ENCODE assay signal across 8 mouse cellular contexts in genomic region chr3:80079801-80080418, GRCm38 (mm10).
A peak's percentile ranks its signal among the peaks of the same experiment; 100 is the strongest.
DNase-seq lines count a peak whose midpoint lies in the region; ATAC-seq and TF ChIP-seq lines count a peak whose summit lies in the region.

No protein-coding gene starts in this region.

- peak; percentile 87 for TF ChIP-seq CTCF in gastrocnemius, adult 2 months (IDR thresholded peaks at IDR 0.05)
- TF ChIP-seq CTCF in intestine, postnatal 0 days (IDR thresholded peaks at IDR 0.05; ENCODE audit: low read depth), result peak; percentile 92

- ATAC-seq in liver, embryonic 11.5 days (replicated peaks; ENCODE audit: low FRiP score), result no peak
- ATAC-seq in intestine, postnatal 0 days, result no peak
- ATAC-seq in midbrain, embryonic 13.5 days, result 0 out of 2 replicates have a peak, but pooled peaks have one; percentile 30

- 22% methylated on average over 10 of the region's 10 CpGs for WGBS in liver, embryonic 11.5 days
- 16% methylated on average over 10 of the region's 10 CpGs for WGBS in intestine, postnatal 0 days
- WGBS in midbrain, embryonic 13.5 days, result 19% methylated on average over 10 of the region's 10 CpGs

- H3K4me2 ChIP-seq in liver, embryonic 11.5 days, result no peak overlapping the region
- peak overlapping the region; percentile 55 for H3K4me2 ChIP-seq in intestine, postnatal 0 days (replicated peaks; ENCODE audit: low read depth)
- H3K4me2 ChIP-seq in midbrain, embryonic 13.5 days (replicated peaks), result peak overlapping the region; percentile 32

- no peaks in the 10 kb centered on the region for H3K4me1 ChIP-seq in liver, embryonic 11.5 days (replicated peaks; ENCODE audit: control insufficient read depth, insufficient read depth, low read length)
- H3K4me1 ChIP-seq in intestine, postnatal 0 days (replicated peaks; ENCODE audit: control insufficient read depth, insufficient read depth, low read length), result no peaks in the 10 kb centered on the region
- no peaks in the 10 kb centered on the region; the same call in 1 of the 2 replicates for H3K4me1 ChIP-seq in midbrain, embryonic 13.5 days (replicated peaks)

- intact Hi-C loops in gastrocnemius, adult 2 months (cut with DNase I), result no loop called here
- intact Hi-C loops in left cerebral cortex, postnatal 36 days (cut with DNase I), result loop anchor here (2.0 to 10.0 kb wide), 5 partner anchors 177 to 1845 kb away; no protein-coding TSS in a partner anchor

- H3K36me3 ChIP-seq in liver, embryonic 11.5 days (ENCODE audit: control insufficient read depth, insufficient read depth, low read length), result no peaks in the 10 kb centered on the region
- H3K36me3 ChIP-seq in intestine, postnatal 0 days (ENCODE audit: control insufficient read depth, insufficient read depth), result no peaks in the 10 kb centered on the region
- H3K36me3 ChIP-seq in midbrain, embryonic 13.5 days, result no peaks in the 10 kb centered on the region

- H3K27me3 ChIP-seq in liver, embryonic 11.5 days (replicated peaks; ENCODE audit: control insufficient read depth, insufficient read depth, low read length), result no peaks in the 10 kb centered on the region
- H3K27me3 ChIP-seq in intestine, postnatal 0 days (replicated peaks; ENCODE audit: control insufficient read depth, insufficient read depth, low read length), result no peaks in the 10 kb centered on the region
- no peaks in the 10 kb centered on the region for H3K27me3 ChIP-seq in midbrain, embryonic 13.5 days

- no peak overlapping the region for H3K4me3 ChIP-seq in liver, embryonic 11.5 days (ENCODE audit: low read depth, low read length)
- H3K4me3 ChIP-seq in gastrocnemius, adult 2 months, result peak overlapping the region; percentile 67
- H3K4me3 ChIP-seq in intestine, postnatal 0 days (ENCODE audit: low read depth, low read length), result no peak overlapping the region
- no peak overlapping the region for H3K4me3 ChIP-seq in midbrain, embryonic 13.5 days (replicated peaks)

- H3K9ac ChIP-seq in liver, embryonic 11.5 days (ENCODE audit: low read depth, low read length), result no peak overlapping the region
- peak overlapping the region; percentile 4; the same call in 1 of the 2 replicates for H3K9ac ChIP-seq in intestine, postnatal 0 days (ENCODE audit: low read depth, low read length)
- no peak overlapping the region for H3K9ac ChIP-seq in midbrain, embryonic 13.5 days (replicated peaks)

- DNase-seq in liver, result peak; percentile 61
- no peak for DNase-seq in liver, embryonic 11.5 days (ENCODE audit: low spot score)
- peak; percentile 77 to 88 for DNase-seq in cerebellum, postnatal 25 days
- peak; percentile 67 for DNase-seq in gastrocnemius, adult 2 months
- DNase-seq in left cerebral cortex, postnatal 36 days (ENCODE audit: low spot score in 2 of 2), result peak; percentile 66 to 71
- peak; percentile 10 to 12 for DNase-seq in spleen, postnatal 36 days (ENCODE audit: low spot score in 2 of 2)

- no peaks in the 10 kb centered on the region for H3K9me3 ChIP-seq in liver, embryonic 11.5 days (ENCODE audit: control insufficient read depth, low read length)
- H3K9me3 ChIP-seq in intestine, postnatal 0 days (ENCODE audit: control insufficient read depth), result no peaks in the 10 kb centered on the region
- H3K9me3 ChIP-seq in midbrain, embryonic 13.5 days, result no peaks in the 10 kb centered on the region

- no peak overlapping the region for H3K27ac ChIP-seq in liver, embryonic 11.5 days (ENCODE audit: low read depth, low read length)
- H3K27ac ChIP-seq in gastrocnemius, adult 2 months, result peak overlapping the region; percentile 7; the same call in 1 of the 2 replicates
- no peak overlapping the region for H3K27ac ChIP-seq in intestine, postnatal 0 days (ENCODE audit: low read depth, low read length)
- H3K27ac ChIP-seq in midbrain, embryonic 13.5 days, result no peak overlapping the region
